Mouse (Mus musculus): ENCODE measurements at regions not wholly inside any gene's neighbourhood (a gene's known extent, or its start where the extent isn't known, plus 50 kb on each side); places are given as distances from the start of the nearest gene placed in this dataset.
"Not testable (repeated sequence)": the region's sequence is repeated elsewhere in the genome, so short reads cannot be mapped to it uniquely, and the experiment has no call there.

DNA sequence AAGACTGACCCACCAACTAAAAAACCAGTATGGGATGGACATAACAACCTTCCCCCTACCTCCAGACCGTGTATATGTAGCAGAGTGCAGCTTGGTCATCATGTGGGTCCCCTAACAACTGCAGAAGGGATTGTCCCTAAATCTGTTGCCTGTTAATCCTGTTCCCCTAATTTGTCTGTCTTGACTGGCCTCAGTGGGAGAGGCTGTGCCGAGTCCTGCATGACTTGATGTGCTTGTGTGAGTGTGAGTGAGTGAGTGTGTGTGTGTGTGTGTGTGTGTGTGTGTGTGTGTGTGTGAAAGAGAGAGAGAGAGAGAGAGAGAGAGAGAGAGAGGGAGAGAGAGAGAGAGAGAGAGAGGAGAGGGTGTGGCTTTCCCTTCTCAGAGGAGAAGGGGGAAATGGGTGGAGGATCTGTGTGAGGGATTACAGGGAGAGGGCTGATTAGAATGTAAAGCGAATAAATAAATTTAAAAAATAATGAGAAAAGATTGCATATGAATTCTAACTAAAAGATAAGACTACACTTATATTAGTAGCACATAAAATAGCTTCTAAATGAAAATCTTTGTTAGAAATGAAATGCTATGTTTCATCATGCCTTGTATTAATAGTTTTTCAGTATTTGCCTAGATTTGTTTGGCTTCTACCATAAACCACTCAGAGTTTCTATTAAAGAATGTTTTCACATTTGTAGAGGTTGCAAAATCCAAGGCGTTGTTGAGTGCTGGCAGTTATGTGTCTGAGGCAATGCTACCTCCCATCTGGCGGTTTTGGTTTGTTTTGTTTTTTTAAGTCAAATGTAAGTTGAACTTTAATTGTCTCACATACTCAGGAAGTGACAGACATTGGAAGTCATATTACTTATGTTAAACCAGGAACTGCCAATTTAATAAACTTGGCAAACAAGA lies 740.9 kb downstream of the Abca13 start:
- no peak for DNase-seq (ENCODE audit: low spot score in 2 of 2)

DNA sequence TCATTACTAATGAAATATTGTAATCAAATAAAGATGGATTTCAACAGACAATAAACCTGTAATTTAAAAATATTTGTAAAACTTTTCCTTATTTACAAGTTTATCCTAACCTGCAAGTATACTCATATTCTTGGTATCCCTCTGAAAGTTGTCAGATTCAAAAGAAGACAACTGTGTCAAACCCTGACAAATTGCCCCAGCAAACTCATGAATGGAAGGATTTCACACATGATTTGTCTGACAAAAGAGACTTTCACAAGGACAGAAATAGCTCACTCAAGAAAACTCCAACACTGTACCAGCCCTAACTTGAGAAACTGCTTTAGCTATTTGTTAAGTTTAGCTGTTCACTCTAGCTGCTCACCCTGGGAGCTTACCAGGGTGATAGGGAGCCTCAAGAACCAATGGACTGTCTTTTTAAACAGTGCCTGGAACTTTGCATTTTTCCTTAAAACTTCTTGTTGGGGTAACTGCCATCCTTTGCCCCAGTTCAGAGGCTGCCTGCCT lies 771.0 kb downstream of the Abca13 start:
- no peak for DNase-seq (ENCODE audit: low spot score in 2 of 2)

DNA sequence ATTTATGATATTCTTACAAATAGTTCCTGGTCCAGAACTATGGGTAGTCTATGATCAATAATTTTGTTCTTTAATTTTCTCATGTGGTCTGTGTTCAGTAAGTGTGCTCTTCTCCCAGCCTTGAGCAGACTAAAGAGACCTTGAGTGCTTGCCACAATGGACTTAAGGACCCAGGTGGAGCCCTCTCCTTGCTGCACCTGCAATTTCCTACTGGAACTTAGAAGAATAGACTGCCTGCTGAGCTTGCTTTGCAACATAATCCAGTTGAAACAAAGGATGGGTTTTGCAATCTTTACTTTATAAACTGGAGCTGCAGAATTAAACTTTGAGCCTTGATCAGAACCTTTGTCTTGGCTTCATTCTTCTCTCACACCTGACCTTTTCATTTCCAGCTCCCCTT lies 791.2 kb downstream of the Abca13 start:
- no peak for DNase-seq (ENCODE audit: low spot score in 2 of 2)

DNA sequence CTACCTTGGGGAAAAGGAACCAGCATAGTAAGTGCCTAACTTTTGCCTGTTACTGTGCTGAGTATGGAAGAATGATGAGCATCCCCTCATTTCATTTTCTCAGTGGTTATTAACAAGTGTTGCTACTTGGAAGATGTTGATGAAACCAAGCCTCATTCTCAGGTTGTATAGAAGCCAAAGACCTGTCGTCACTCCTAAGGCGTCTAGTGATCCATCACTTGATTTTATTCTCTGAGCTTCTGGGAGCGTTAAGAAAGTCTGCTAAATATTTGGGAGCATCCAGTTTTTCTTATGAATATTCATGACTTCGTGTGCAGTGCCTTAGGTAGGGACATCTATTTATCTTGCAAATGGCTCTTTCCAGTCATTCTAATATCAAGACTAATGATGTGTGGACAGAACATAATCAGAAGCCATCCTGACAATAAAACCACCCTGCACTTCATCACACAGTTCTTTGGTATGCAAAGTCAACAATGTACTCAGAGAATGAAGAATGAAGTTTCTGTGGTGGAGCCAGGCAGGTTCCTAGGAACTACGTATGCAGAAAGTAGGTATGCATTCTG lies 802.9 kb downstream of the Abca13 start:
- DNase-seq (ENCODE audit: low spot score in 2 of 2), result no peak

DNA sequence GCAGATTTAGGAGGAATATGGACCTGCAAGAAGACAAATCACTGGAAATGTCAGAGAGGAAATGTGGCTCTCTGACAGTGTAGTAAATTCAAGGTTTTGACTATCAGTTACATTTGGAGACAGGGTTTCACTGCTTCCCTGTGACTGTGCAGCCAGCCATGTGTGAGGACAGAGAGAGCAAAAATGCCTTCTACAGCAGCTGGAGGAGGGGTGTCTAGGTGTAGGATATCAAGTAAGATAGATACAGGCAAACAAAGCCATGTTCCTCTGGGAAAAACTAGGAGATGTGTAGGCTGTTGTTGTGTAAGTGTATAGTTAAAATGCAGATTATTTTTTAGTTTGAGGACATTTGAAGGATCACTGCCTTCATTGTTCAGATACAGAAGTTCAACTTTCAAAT lies 803.6 kb downstream of the Abca13 start:
- DNase-seq (ENCODE audit: low spot score in 2 of 2), result no peak

DNA sequence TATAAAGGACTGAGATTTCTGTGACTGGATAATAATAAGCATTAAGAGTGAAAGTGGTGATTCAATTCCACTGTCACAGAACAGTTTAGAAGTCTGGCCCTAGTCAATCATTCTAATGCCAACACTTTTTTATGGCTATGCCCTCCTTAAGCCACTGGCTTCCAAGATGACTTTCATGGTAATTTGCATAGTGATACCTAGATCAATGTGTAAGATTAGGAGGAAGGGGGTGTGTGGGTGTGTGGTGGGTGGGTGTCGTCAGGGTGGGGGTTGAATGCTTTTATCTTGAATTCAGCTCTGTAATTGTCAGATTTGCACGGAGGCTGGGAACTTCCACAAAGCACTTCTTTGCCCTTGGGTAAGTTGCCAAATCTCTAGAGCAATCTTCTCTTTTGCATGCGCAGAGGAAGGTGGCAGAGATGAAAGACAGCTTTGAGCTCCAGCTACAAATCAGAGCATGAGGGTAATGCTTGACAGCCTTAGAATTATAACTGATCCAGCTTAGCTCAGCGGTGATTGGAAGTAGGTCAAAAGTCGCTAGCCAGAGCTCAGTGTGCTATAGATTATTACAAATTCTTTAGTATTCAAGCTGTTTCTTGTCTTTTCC lies 805.9 kb downstream of the Abca13 start:
- no peak for DNase-seq (ENCODE audit: low spot score in 2 of 2)

DNA sequence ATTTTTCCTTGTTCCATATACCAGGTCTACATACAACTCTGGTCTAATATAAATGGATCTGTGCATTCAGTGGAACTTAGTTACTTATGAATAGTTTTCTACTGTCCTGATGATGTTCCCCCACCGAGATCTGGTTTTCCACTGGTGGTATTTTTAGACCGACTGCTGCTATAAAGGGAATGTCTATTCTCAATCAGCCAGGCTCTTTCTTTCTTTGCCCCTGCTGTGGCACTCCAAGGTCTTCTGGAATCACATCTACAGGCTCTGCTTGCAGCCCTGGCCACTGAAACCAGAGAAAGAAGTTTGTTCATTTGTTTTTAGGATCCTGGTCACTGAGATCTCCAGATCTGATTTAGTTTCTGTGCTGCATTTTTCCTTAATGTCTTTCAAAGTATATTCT lies 810.4 kb downstream of the Abca13 start:
- DNase-seq (ENCODE audit: low spot score in 2 of 2), result no peak

DNA sequence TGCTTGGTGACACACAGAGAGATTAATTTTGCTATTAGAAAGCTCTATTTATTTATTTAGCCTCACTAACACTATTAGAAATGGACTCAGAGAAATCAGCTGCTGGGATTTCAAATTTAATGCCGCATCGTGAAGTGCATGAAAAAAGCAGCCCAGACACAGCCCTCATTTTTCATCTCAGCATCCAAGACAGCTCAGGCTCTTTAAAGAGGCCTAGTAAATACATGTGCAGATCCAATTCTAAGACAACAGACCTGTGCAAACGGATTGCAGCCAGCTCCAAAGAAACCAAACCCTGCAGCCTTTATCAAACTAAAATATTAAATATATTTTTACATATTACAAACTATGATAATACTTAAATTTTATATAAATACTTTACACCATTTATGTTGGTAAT lies 815.1 kb downstream of the Abca13 start:
- no peak for DNase-seq (ENCODE audit: low spot score in 2 of 2)

DNA sequence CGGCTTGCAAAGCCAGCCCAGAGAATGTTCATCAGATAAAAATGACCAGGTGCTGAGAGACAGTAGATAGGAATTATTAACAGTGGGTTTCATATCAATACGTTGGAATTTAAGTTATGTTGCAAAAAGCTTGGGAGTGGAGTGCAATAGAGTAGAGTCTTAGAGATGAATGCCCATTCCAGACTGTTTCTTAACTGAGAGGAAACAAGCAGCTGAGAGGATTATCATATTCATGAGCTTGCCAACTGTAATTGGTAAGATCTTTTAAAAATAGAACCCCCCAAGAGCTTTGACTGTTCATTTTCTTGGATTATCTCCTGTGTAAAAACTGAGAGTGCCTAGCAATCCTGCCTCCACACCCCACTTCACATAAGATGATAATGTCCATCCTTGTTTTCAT lies 854.9 kb downstream of the Abca13 start:
- no peak for DNase-seq (ENCODE audit: low spot score in 2 of 2)

DNA sequence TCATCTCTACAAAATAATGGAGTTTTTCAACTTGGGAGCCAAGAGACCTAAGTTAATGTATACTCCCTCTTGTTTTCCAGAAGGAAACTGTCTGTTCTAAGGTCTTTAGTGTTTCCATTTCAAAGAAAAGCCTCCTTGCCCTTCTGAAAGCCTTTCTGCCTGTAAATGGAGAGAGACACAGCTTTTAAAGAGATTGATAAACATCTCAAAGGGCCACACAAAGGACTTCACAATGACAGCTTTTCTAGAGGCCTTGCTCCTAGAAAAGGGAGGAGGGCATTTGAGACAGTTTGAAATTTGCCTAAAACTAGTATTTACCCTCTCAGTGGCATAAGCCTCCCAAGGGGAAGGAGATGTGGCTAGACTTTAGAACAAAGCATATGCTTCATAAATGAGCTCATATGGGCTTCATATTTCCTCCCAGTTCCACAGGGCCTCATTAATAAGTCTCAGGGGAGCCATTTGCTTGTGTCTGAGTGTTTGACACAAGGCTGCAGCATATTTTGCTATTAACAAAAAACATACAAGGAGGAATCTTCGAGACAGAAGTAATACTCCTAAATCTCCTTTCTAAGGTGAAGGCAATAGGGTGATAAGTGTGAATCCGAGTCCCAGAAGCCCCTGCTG lies 860.0 kb downstream of the Abca13 start:
- DNase-seq (ENCODE audit: low spot score in 2 of 2), result no peak

DNA sequence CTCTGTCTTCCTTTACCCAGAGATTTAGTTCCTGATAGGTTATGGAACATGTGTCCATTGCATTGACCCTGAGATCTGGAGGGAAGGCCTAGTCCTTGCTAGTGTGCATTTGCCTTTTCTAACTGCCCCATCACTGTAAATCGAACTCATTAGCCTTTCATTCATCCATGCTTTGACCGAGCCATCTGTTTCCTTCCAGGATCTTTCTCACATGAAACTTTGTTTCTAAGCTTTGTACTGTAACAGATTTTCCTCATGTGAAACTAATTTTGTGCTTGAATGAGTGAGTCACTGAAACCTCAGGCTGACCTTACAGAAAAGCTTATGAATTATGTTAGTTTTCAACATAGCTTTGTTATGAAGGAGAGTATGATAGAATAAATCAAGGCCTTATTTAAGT lies 880.1 kb downstream of the Abca13 start:
- DNase-seq (ENCODE audit: low spot score in 2 of 2), result no peak

DNA sequence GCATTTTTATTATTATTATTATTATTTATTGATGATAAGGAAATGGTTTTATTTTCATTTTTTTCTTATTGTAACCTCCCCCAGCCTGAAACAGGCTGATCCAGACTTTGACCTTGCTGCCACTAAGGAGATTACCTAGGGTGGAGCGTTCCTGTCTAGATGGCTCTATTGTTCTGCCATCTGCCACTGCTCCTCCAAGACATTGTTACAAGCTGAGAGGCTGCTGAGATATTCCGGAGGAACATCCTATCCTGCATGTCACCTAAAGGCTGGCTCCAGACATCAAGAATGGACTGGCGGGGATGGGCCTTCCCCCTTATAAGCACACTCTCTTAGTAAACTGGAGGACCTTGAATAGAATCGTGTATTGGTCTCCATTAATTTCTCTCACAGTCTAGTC lies 896.2 kb downstream of the Abca13 start:
- DNase-seq (ENCODE audit: low spot score in 2 of 2), result no peak

DNA sequence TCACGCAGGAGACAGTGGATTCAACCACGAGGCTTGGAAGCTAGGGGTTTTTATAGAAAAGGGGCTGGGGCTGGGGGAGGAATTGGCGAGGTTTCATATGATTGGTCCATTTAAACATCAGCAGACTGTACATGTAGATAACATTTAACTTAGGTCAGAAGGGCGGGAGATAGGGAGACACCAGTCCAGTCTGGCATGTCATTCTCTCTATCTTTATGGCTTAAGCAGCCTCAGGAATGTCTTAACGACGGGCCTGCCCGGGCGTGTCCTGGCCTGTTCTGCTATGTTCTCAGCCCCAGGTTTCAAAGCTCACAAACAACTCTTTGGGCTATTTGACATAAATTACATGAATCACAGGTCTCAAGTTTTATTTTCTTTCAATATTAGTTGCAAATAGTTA lies 910.6 kb downstream of the Abca13 start:
- not testable (repeated sequence) for DNase-seq (ENCODE audit: low spot score in 2 of 2)

DNA sequence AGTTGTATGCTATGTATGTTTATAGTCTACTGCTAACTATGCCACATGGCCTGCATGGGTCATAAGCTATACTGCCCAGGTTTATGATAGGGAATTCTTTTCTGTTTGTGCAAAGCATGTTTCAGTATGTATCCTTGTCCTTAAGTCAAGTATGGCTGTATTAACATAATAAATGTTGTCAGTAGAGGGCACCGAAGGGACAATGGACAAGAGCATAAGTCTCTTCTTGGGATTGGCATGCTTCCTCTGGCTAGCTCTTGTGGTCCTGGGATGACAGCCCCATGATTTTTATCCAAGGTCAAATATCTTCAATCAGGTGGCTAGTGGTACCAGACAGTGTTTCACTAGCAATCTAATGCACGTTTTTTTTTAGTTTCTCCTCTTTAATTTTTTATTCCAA lies 913.3 kb downstream of the Abca13 start:
- no peak for DNase-seq (ENCODE audit: low spot score in 2 of 2)

DNA sequence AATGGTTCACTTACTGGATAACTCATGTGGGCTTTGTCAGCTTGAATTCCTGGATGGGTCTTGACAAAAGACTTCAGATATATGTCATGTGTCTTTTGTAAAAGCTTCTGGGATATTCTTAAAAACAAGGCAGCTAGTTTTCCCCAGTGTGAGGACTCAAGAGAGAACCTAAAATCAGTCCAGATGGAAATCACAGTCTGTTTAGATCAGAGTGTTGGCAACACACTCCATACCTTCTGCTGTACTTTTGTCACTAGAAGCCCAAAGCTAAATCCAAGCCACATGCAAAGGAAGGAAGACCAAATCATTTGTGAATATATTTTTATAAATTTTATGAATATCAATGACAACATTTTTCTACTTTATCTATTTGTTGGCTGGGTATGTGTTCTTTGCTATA lies 950.4 kb downstream of the Abca13 start:
- no peak for DNase-seq (ENCODE audit: low spot score in 2 of 2)

DNA sequence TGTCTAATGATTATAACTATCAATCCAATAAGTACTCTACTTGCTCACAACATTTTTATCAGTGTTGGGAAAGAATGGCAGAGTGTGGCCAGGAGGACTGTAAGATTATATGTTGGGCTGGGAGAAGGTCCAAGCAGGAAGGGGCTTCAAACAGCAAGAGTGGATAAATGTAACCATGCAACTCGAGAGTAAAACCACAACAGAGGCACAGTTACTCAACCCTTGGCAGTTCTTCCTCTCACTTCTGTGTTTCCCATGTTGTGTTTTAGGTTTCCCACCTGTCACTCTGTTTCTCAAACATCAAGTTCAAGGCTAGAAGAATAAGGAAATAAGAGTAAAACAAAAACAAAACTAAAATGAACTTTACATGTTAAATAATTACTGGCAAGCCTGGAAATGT lies 957.4 kb downstream of the Abca13 start:
- DNase-seq (ENCODE audit: low spot score in 2 of 2), result no peak

DNA sequence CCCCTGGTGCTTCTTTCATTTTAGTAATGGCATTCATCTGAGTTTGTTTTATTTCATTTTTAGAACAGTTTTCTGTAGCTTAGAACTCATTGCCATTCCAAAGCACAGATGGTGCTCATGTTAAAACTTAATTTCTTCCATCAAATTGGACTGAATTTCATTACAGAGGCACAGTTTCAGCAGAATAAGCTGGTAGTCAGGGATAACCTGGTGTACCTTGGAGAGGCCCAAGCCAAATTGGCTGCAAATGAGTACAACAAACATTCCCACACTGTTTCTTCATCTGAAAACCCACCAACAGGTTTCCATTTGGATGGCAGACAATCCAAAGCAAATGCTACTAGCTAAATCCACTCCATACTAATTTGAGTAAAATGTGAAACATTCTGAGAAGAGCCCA lies 960.2 kb upstream of the Vwc2 start:
- DNase-seq (ENCODE audit: low spot score in 2 of 2), result peak in 1 of 2 experiments; percentile 7

DNA sequence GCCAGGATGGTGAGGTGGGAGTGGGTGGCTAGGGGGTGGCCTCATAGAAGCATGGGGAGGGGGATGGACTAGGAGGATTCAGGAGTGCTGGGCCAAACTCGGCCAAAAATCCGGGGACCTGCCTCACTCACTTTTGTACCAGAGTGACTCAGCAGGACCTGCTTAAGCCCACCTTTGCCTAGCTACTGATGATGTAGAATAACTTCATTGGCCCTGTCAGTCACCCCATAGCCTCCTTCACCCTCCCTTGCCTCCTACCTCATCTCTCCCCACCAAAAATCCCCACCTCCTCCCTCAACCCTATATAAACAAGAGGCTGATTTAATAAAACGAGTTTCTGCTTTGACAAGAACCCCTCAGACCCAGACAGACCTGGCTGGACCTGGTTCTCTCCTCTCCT lies 920.3 kb upstream of the Vwc2 start:
- DNase-seq (ENCODE audit: low spot score in 2 of 2), result no peak

DNA sequence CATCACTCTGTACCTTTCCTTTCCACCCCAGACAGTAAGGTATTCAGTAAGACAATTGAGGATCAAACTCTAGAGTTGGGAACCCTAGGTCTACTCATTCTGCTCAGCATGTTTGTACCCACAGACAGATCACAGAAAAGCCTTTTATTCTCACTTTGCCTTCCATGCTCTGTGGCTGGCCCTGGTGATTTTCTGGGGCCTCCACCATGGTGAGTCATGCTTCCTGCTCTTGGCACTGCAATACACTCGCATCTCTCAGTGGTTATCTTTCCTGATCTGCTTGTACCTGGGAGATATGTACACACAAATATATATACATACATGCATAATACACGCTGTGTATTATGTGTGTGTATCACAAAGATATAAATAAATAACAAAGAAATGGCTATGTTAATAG lies 919.2 kb upstream of the Vwc2 start:
- DNase-seq (ENCODE audit: low spot score in 2 of 2), result no peak

DNA sequence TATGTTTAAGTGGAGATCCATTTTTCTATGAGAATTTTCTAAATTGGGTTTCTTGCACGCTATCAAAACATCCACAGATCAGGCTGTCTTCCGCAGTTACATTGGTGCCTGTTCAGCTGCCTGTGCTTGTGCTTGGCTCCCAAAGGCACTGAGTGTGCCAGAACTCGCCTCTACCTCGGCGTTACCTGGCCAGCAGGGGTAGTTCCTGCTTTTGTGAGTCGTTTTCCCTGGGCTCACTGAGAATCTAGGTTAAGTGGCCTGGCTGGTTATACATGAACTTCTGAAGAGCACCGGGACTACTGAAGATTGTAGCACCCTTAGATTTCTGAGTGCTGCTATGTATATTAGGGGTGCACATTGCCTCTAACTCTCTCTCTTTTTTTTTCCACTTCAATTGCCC lies 913.0 kb upstream of the Vwc2 start:
- DNase-seq (ENCODE audit: low spot score in 2 of 2), result no peak

DNA sequence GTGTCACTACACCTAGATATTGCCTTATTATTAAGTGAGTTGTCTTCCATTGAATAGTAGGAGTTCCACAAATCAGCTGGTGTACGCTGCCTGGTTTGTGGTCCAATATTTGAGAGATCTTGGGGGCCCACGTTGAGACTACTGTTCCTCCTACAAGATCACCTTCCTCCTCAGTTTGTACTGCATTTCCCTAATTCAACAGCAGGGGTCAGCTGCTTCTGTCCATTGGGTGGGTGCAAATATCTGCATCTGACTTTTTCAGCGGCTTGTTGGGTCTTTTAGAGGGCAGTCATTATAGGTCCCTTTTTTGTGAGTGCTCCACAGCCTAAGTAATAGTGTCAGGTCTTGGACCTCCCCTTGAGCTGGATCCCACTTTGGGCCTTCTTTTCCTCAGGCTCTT lies 908.8 kb upstream of the Vwc2 start:
- no peak for DNase-seq (ENCODE audit: low spot score in 2 of 2)
